Mouse (Mus musculus) E14TG2a.4 (cell line): ENCODE data around the gene Faah.

Experiments
- CTCF ChIP-seq: conservative IDR thresholded peaks from 2 replicates; pipeline ENCODE4 v1.5.1; 2014; ENCODE audit warnings: low read length
- POU5F1 ChIP-seq: IDR thresholded peaks from 2 replicates; pipeline ENCODE4 v1.6.1; 2014; ENCODE audit warnings: low read length, borderline replicate concordance

- TF ChIP-seq CTCF (no peak), POU5F1 (no peak)
Measured at GRCm38 (mm10) chr4:115953559-115953958, 64.2 kb downstream of the Faah start.
